Mouse (Mus musculus): ENCODE results near the gene Dzank1. TPM values are rescaled to one million over a fixed set of nuclear protein-coding genes. Genes with fewer than 3 reads are reported as not detected.

Gene Dzank1
- polyA plus RNA-seq, 1 experiment from 2014 or later = 0.47 TPM

- 73% methylated on average over 7 of the region's 7 CpGs for WGBS
- no peak for ATAC-seq
- Histone ChIP-seq H3K36me3 (ENCODE audit: control insufficient read depth, insufficient read depth) (no peaks in the 10 kb centered on the region), H3K4me1 (replicated peaks; ENCODE audit: control insufficient read depth, insufficient read depth, low read length) (no peaks in the 10 kb centered on the region), H3K27ac (ENCODE audit: low read depth, low read length) (no peak overlapping the region), H3K9ac (ENCODE audit: low read depth, low read length) (no peak overlapping the region), H3K9me3 (ENCODE audit: control insufficient read depth) (no peaks in the 10 kb centered on the region), H3K27me3 (replicated peaks; ENCODE audit: control insufficient read depth, insufficient read depth, low read length) (no peaks in the 10 kb centered on the region), H3K4me3 (ENCODE audit: low read depth, low read length) (no peak overlapping the region), H3K4me2 (replicated peaks; ENCODE audit: low read depth) (no peak overlapping the region)
- TF ChIP-seq CTCF (IDR thresholded peaks at IDR 0.05; ENCODE audit: low read depth) = no peak
Observed at GRCm38 (mm10) chr2:144485439-144485838, 41.8 kb downstream of the Dzank1 start.

GRCm38 (mm10) chr2:144484084-144484483 is 43.1 kb downstream of the Dzank1 start:
- Histone ChIP-seq H3K4me1 (replicated peaks; ENCODE audit: control insufficient read depth, insufficient read depth, low read length) (no peaks in the 10 kb centered on the region), H3K36me3 (ENCODE audit: control insufficient read depth, insufficient read depth) (no peaks in the 10 kb centered on the region), H3K9me3 (ENCODE audit: control insufficient read depth) (no peaks in the 10 kb centered on the region), H3K4me2 (replicated peaks; ENCODE audit: low read depth) (no peak overlapping the region), H3K27me3 (replicated peaks; ENCODE audit: control insufficient read depth, insufficient read depth, low read length) (no peaks in the 10 kb centered on the region), H3K27ac (ENCODE audit: low read depth, low read length) (no peak overlapping the region), H3K4me3 (ENCODE audit: low read depth, low read length) (no peak overlapping the region), H3K9ac (ENCODE audit: low read depth, low read length) (no peak overlapping the region)
- no peak for ATAC-seq
- WGBS = 53% methylated on average over 1 of the region's 1 CpGs
- TF ChIP-seq CTCF (IDR thresholded peaks at IDR 0.05; ENCODE audit: low read depth) = no peak

GRCm38 (mm10) chr2:144479421-144479820 is 47.8 kb downstream of the Dzank1 start:
- no peak overlapping the region for H3K4me3 ChIP-seq (ENCODE audit: low read depth, low read length)
- no peaks in the 10 kb centered on the region for H3K36me3 ChIP-seq (ENCODE audit: control insufficient read depth, insufficient read depth)
- WGBS = 77% methylated on average over 2 of the region's 2 CpGs
- TF ChIP-seq CTCF (IDR thresholded peaks at IDR 0.05; ENCODE audit: low read depth) = no peak
- no peaks in the 10 kb centered on the region for H3K27me3 ChIP-seq (replicated peaks; ENCODE audit: control insufficient read depth, insufficient read depth, low read length)
- H3K4me2 ChIP-seq (replicated peaks; ENCODE audit: low read depth) = no peak overlapping the region
- H3K27ac ChIP-seq (ENCODE audit: low read depth, low read length) = no peak overlapping the region
- no peaks in the 10 kb centered on the region for H3K4me1 ChIP-seq (replicated peaks; ENCODE audit: control insufficient read depth, insufficient read depth, low read length)
- no peak overlapping the region for H3K9ac ChIP-seq (ENCODE audit: low read depth, low read length)
- H3K9me3 ChIP-seq (ENCODE audit: control insufficient read depth) = no peaks in the 10 kb centered on the region
- no peak for ATAC-seq

GRCm38 (mm10) chr2:144467203-144467602 is 60.0 kb downstream of the Dzank1 start:
- Histone ChIP-seq H3K36me3 (ENCODE audit: control insufficient read depth, insufficient read depth) (no peaks in the 10 kb centered on the region), H3K4me2 (replicated peaks; ENCODE audit: low read depth) (no peak overlapping the region), H3K9me3 (ENCODE audit: control insufficient read depth) (no peaks in the 10 kb centered on the region), H3K4me3 (ENCODE audit: low read depth, low read length) (no peak overlapping the region), H3K27me3 (replicated peaks; ENCODE audit: control insufficient read depth, insufficient read depth, low read length) (no peaks in the 10 kb centered on the region), H3K27ac (ENCODE audit: low read depth, low read length) (no peak overlapping the region), H3K4me1 (replicated peaks; ENCODE audit: control insufficient read depth, insufficient read depth, low read length) (no peaks in the 10 kb centered on the region), H3K9ac (ENCODE audit: low read depth, low read length) (no peak overlapping the region)
- WGBS = 64% methylated on average over 5 of the region's 5 CpGs
- TF ChIP-seq CTCF (IDR thresholded peaks at IDR 0.05; ENCODE audit: low read depth) = peak; percentile 70
- ATAC-seq = no peak

DNA sequence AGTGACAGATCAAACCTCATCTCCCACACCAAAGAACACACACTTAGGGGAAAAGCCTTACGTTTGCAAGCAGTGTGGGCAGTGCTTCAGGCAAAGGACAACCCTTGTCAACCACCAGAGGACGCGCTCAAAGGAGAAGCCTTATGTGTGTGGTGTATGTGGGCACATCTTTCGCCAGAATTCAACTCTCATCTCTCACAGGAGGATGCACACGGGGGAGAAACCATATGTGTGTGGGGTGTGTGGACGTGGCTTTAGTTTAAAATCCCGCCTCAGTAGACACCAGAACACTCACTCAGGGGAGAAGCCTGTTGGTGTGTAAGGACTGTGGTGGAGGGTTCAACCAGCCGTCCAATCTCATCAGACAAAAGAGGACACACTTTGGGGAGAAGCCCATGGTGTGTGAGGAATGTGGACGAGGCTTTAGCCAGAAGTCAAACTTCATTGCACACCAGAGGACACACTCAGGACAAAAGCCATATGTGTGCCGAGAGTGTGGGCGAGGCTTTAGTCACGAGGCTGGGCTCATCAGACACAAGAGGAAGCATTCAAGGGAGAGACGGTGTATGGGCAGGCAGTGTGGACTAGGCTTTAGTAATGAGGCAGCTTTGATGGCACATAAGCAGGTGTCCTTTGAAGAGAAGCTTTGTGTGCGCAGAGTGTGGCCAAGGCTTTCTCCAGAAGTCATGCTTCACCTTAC is 61.2 kb downstream of the Dzank1 start:
- WGBS = 72% methylated on average over 14 of the region's 14 CpGs
- H3K27me3 ChIP-seq (replicated peaks; ENCODE audit: control insufficient read depth, insufficient read depth, low read length) = no peaks in the 10 kb centered on the region
- H3K9ac ChIP-seq (ENCODE audit: low read depth, low read length) = no peak overlapping the region
- TF ChIP-seq CTCF (IDR thresholded peaks at IDR 0.05; ENCODE audit: low read depth) = 0 out of 2 replicates have a peak, but pooled peaks have one; percentile 7
- no peaks in the 10 kb centered on the region for H3K4me1 ChIP-seq (replicated peaks; ENCODE audit: control insufficient read depth, insufficient read depth, low read length)
- 0 out of 2 replicates have a peak, but pooled peaks have one; percentile 19 for ATAC-seq
- no peaks in the 10 kb centered on the region for H3K9me3 ChIP-seq (ENCODE audit: control insufficient read depth)
- H3K4me2 ChIP-seq (replicated peaks; ENCODE audit: low read depth) = peak overlapping the region; percentile 46
- H3K36me3 ChIP-seq (ENCODE audit: control insufficient read depth, insufficient read depth) = no peaks in the 10 kb centered on the region
- 0 out of 2 replicates have a peak overlapping the region, but pooled peaks have one; percentile 3 for H3K4me3 ChIP-seq (ENCODE audit: low read depth, low read length)
- no peak overlapping the region for H3K27ac ChIP-seq (ENCODE audit: low read depth, low read length)

- WGBS = 71% methylated on average over 9 of the region's 9 CpGs
- H3K4me3 ChIP-seq (ENCODE audit: low read depth, low read length) = peak overlapping the region; percentile 32
- H3K27me3 ChIP-seq (replicated peaks; ENCODE audit: control insufficient read depth, insufficient read depth, low read length) = no peaks in the 10 kb centered on the region
- no peaks in the 10 kb centered on the region for H3K4me1 ChIP-seq (replicated peaks; ENCODE audit: control insufficient read depth, insufficient read depth, low read length)
- ATAC-seq = no peak
- no peaks in the 10 kb centered on the region for H3K36me3 ChIP-seq (ENCODE audit: control insufficient read depth, insufficient read depth)
- H3K9ac ChIP-seq (ENCODE audit: low read depth, low read length) = peak overlapping the region; percentile 23; the same call in 1 of the 2 replicates
- peak overlapping the region; percentile 46 for H3K4me2 ChIP-seq (replicated peaks; ENCODE audit: low read depth)
- peak overlapping the region; percentile 73 for H3K27ac ChIP-seq (ENCODE audit: low read depth, low read length)
- no peaks in the 10 kb centered on the region for H3K9me3 ChIP-seq (ENCODE audit: control insufficient read depth)
- TF ChIP-seq CTCF (IDR thresholded peaks at IDR 0.05; ENCODE audit: low read depth) = no peak
Observed at GRCm38 (mm10) chr2:144464799-144465760, 62.1 kb downstream of the Dzank1 start.

Measured in intestine, postnatal 0 days (tissue).